Mouse (Mus musculus) brain, embryonic 18.5 days (tissue): ENCODE measurements around the gene Abcc10.

ENCODE experiments used
- DNase-seq: peaks from one replicate; pipeline ENCODE4 v3.0.0-alpha.2; 2012; ENCODE audit warnings: low read depth, low spot score

The Abcc10 gene

GRCm38 (mm10) chr17:46259675-46260074 lies 68.5 kb downstream of the Abcc10 start:
- no peak for DNase-seq

- DNase-seq, result no peak
Measured at GRCm38 (mm10) chr17:46258279-46259053, 69.7 kb downstream of the Abcc10 start.

GRCm38 (mm10) chr17:46255147-46255546 lies 73.0 kb downstream of the Abcc10 start:
- no peak for DNase-seq

- DNase-seq, result no peak
Measured at GRCm38 (mm10) chr17:46254106-46254505, 74.0 kb downstream of the Abcc10 start.

GRCm38 (mm10) chr17:46253452-46254084 lies 74.6 kb downstream of the Abcc10 start, which contains the start of gene Lrrc73:
Gene Lrrc73 (plus strand): TSS chr17:46253531.
- peak; percentile 74 for DNase-seq
